Mouse (Mus musculus) thymus, adult 2 months (tissue): Measurements from ENCODE around the gene Serpinb9b. TPM values are rescaled to one million over a fixed set of nuclear protein-coding genes. Genes with fewer than 3 reads are reported as not detected.

ENCODE experiments used
- DNase-seq: peaks from one replicate; pipeline ENCODE4 v3.0.0; 2021
- H3K27ac ChIP-seq: fragments of 200-500 bp; 2 replicates; pipeline ENCODE4 v1.5.1; 2012; ENCODE audit warnings: low read length, control low read depth; ENCODE audit not compliant: control insufficient read depth, insufficient read depth
- H3K27me3 ChIP-seq: fragments of 200-500 bp; 2 replicates; pipeline ENCODE4 v1.6.1; 2012; ENCODE audit warnings: mild to moderate bottlenecking, low read length, moderate library complexity, mixed read lengths; ENCODE audit not compliant: control insufficient read depth, insufficient read depth
- H3K36me3 ChIP-seq: fragments of 200-500 bp; 2 replicates; pipeline ENCODE4 v1.6.1; 2012; ENCODE audit warnings: mild to moderate bottlenecking, low read length, moderate library complexity; ENCODE audit not compliant: control insufficient read depth, insufficient read depth
- H3K4me1 ChIP-seq: fragments of 200-500 bp; replicated peaks from 2 replicates; pipeline ENCODE4 v1.6.1; 2012; ENCODE audit warnings: low read length; ENCODE audit not compliant: control insufficient read depth, insufficient read depth
- H3K4me3 ChIP-seq: fragments of 200-500 bp; 2 replicates; pipeline ENCODE4 v1.5.1; 2012; ENCODE audit warnings: mild to moderate bottlenecking, low read length, control low read depth, moderate library complexity; ENCODE audit not compliant: control insufficient read depth, insufficient read depth
- CTCF ChIP-seq: fragments of 200-500 bp; IDR thresholded peaks from 2 replicates; pipeline ENCODE4 v1.5.1; 2012; ENCODE audit warnings: mild to moderate bottlenecking, control low read depth, low read length, moderate library complexity, borderline replicate concordance; ENCODE audit not compliant: control insufficient read depth, poor library complexity, insufficient read depth; ENCODE audit errors: extremely low read depth
- POLR2A ChIP-seq: fragments of 200-500 bp; IDR thresholded peaks from 2 replicates; pipeline ENCODE4 v1.6.1; 2012; ENCODE audit warnings: mild to moderate bottlenecking, low read length, control low read depth, moderate library complexity; ENCODE audit not compliant: control insufficient read depth, poor library complexity, insufficient read depth; ENCODE audit errors: extremely low read depth
- WGBS: fragments of 180-500 bp; shearing (Covaris S2); methylation state at CpG from one replicate; pipeline ENCODE4 v1.1.7; 2018; 5-methylcytosine and 5-hydroxymethylcytosine counted together
- polyA plus RNA-seq: library from polyadenylated mRNA; depleted of rRNA; stranded (reverse); fragments of >200 nt; gene quantifications from 2 replicates; pipeline ENCODE4 v1.2.3, GENCODE M21; 2012

The Serpinb9b gene
- polyA plus RNA-seq, 1 experiment = 0.34 TPM

DNA sequence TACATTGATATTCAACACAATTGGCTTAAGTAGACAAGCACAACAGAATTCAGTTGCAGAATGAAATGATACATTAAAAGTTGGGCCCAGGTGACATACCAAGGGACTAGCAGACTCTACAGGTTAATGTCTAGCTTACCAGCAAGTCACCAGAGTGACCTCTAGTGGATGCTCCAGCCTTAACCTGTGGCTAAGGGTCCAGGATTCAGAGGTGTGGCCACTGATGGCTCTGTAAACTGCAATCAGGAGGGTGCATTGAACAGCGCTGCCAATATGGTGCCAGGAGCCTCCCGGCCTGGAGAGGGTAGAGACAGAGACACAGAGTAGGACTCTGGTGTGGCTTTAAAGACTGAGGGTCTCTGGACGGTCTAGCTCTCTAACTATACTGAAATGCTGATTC, 53.1 kb downstream of the Serpinb9b start:
- Histone ChIP-seq H3K27me3 (no peaks in the 10 kb centered on the region), H3K36me3 (no peaks in the 10 kb centered on the region), H3K27ac (no peak overlapping the region), H3K4me3 (no peak overlapping the region), H3K4me1 (no peaks in the 10 kb centered on the region)
- 60% methylated on average over 3 of the region's 3 CpGs for WGBS
- DNase-seq = peak; percentile 9
- TF ChIP-seq CTCF (no peak), POLR2A (no peak)

GRCm38 (mm10) chr13:33083834-33084233, 56.6 kb downstream of the Serpinb9b start:
- Histone ChIP-seq H3K36me3 (no peaks in the 10 kb centered on the region), H3K4me1 (no peaks in the 10 kb centered on the region), H3K4me3 (no peak overlapping the region), H3K27ac (no peak overlapping the region), H3K27me3 (no peaks in the 10 kb centered on the region)
- no peak for DNase-seq
- WGBS = 72% methylated on average over 2 of the region's 2 CpGs
- TF ChIP-seq CTCF (no peak), POLR2A (no peak)

GRCm38 (mm10) chr13:33084975-33085694, 57.9 kb downstream of the Serpinb9b start:
- Histone ChIP-seq H3K4me3 (no peak overlapping the region), H3K4me1 (no peaks in the 10 kb centered on the region), H3K27ac (no peak overlapping the region), H3K27me3 (no peaks in the 10 kb centered on the region), H3K36me3 (no peaks in the 10 kb centered on the region)
- DNase-seq = no peak
- WGBS = 86% methylated on average over 5 of the region's 5 CpGs
- TF ChIP-seq POLR2A (no peak), CTCF (no peak)

GRCm38 (mm10) chr13:33085695-33086432, 58.6 kb downstream of the Serpinb9b start:
- no peaks in the 10 kb centered on the region for H3K36me3 ChIP-seq
- H3K4me1 ChIP-seq = no peaks in the 10 kb centered on the region
- no peak for TF ChIP-seq POLR2A
- TF ChIP-seq CTCF = no peak
- no peak overlapping the region for H3K4me3 ChIP-seq
- no peak for DNase-seq
- no peak overlapping the region for H3K27ac ChIP-seq
- H3K27me3 ChIP-seq = no peaks in the 10 kb centered on the region

DNA sequence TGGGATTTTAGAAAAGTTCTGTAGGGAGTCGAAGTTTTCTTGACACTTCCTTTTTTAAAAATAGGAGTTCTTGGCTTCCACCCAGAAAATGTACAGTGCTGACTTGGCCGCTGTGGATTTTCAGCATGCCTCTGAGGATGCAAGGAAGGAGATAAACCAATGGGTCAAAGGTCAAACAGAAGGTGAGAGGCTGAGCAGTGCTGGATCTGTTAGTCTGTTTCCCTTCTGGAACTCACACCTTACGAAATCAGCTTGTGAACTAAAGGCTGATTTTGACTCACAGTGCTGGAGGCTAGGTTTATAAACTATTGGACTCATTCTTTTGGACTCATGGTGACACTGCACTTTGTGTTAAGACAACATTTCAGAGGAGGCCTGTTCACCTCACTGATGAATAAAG, 62.4 kb downstream of the Serpinb9b start:
- Histone ChIP-seq H3K36me3 (no peaks in the 10 kb centered on the region), H3K27ac (no peak overlapping the region), H3K27me3 (no peaks in the 10 kb centered on the region), H3K4me1 (no peaks in the 10 kb centered on the region), H3K4me3 (no peak overlapping the region)
- WGBS = 45% methylated on average over 3 of the region's 3 CpGs
- no peak for DNase-seq
- no peak for TF ChIP-seq CTCF
- no peak for TF ChIP-seq POLR2A

DNA sequence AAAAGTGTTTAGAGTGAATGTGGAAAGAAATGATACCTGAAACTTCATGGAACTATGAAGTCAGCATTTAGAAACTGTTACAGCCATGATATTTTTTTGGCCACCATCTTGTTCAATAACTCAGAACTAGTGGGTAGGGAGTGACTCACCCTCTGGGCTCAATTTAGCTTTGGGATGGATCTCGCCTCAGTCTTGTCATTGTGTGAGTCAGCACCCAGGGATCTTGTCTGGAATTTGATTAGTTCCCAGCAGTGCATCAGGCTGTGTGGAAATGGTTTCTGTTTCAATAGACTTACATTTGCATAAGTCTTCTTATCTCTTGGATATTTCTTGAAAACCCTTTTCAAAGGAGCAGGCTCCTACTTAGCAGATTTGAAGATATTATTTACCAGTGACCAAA, 63.3 kb downstream of the Serpinb9b start:
- TF ChIP-seq POLR2A (no peak), CTCF (no peak)
- Histone ChIP-seq H3K4me3 (no peak overlapping the region), H3K4me1 (no peaks in the 10 kb centered on the region), H3K27me3 (no peaks in the 10 kb centered on the region), H3K36me3 (no peaks in the 10 kb centered on the region), H3K27ac (no peak overlapping the region)
- WGBS = 93% methylated on average over 1 of the region's 1 CpGs
- DNase-seq = no peak
